Mouse (Mus musculus): ENCODE results near the gene 1700029P11Rik.
"Not testable (repeated sequence)": the region's sequence is repeated elsewhere in the genome, so short reads cannot be mapped to it uniquely, and the experiment has no call there.

1700029P11Rik gene

GRCm38 (mm10) chr15:81957598-81957997 lies 22.7 kb upstream of the 1700029P11Rik start:
- no peak for DNase-seq (ENCODE audit: low spot score)

GRCm38 (mm10) chr15:81958906-81959305 lies 21.4 kb upstream of the 1700029P11Rik start:
- DNase-seq (ENCODE audit: low spot score), result no peak

GRCm38 (mm10) chr15:81960171-81961077 lies 19.9 kb upstream of the 1700029P11Rik start, which contains the start of gene Pmm1:
TSS of gene Pmm1 (minus strand) at chr15:81960930.
- peak; percentile 95 for DNase-seq (ENCODE audit: low spot score)

GRCm38 (mm10) chr15:81961078-81961451 lies 19.3 kb upstream of the 1700029P11Rik start:
- no peak for DNase-seq (ENCODE audit: low spot score)

- no peak for DNase-seq (ENCODE audit: low spot score)
Observed at GRCm38 (mm10) chr15:81964262-81964661, 16.1 kb upstream of the 1700029P11Rik start.

GRCm38 (mm10) chr15:81964980-81965545 lies 15.3 kb upstream of the 1700029P11Rik start:
- DNase-seq (ENCODE audit: low spot score), result no peak

- no peak for DNase-seq (ENCODE audit: low spot score)
Observed at GRCm38 (mm10) chr15:81966062-81966829, 14.1 kb upstream of the 1700029P11Rik start.

GRCm38 (mm10) chr15:81967821-81968220 lies 12.5 kb upstream of the 1700029P11Rik start:
- no peak for DNase-seq (ENCODE audit: low spot score)

- no peak for DNase-seq (ENCODE audit: low spot score)
Observed at GRCm38 (mm10) chr15:81968447-81968846, 11.9 kb upstream of the 1700029P11Rik start.

GRCm38 (mm10) chr15:81969173-81969572 lies 11.2 kb upstream of the 1700029P11Rik start:
- DNase-seq (ENCODE audit: low spot score), result no peak

- not testable (repeated sequence) for DNase-seq (ENCODE audit: low spot score)
Observed at GRCm38 (mm10) chr15:81969635-81970034, 10.7 kb upstream of the 1700029P11Rik start.

- not testable (repeated sequence) for DNase-seq (ENCODE audit: low spot score)
Observed at GRCm38 (mm10) chr15:81970498-81970897, 9.8 kb upstream of the 1700029P11Rik start.

GRCm38 (mm10) chr15:81975156-81975555 lies 5.2 kb upstream of the 1700029P11Rik start:
- DNase-seq (ENCODE audit: low spot score), result not testable (repeated sequence)

GRCm38 (mm10) chr15:81982173-81982572 lies 1.8 kb downstream of the 1700029P11Rik start:
- no peak for DNase-seq (ENCODE audit: low spot score)

- no peak for DNase-seq (ENCODE audit: low spot score)
Observed at GRCm38 (mm10) chr15:81985267-81986161, 5.2 kb downstream of the 1700029P11Rik start.

GRCm38 (mm10) chr15:81987646-81988045 lies 7.3 kb downstream of the 1700029P11Rik start, which contains the start of gene Xrcc6:
TSS of gene Xrcc6 (plus strand) at chr15:81987835.
- no peak for DNase-seq (ENCODE audit: low spot score)

- DNase-seq (ENCODE audit: low spot score), result peak; percentile 91
Observed at GRCm38 (mm10) chr15:81989371-81990062, 9.2 kb downstream of the 1700029P11Rik start.

GRCm38 (mm10) chr15:81990549-81990948 lies 10.2 kb downstream of the 1700029P11Rik start:
- no peak for DNase-seq (ENCODE audit: low spot score)

- no peak for DNase-seq (ENCODE audit: low spot score)
Observed at GRCm38 (mm10) chr15:81993992-81994391, 13.7 kb downstream of the 1700029P11Rik start.

- DNase-seq (ENCODE audit: low spot score), result no peak
Observed at GRCm38 (mm10) chr15:82004257-82004656, 23.9 kb downstream of the 1700029P11Rik start.

- no peak for DNase-seq (ENCODE audit: low spot score)
Observed at GRCm38 (mm10) chr15:82011947-82012346, 31.6 kb downstream of the 1700029P11Rik start.
